Mouse (Mus musculus): ENCODE results near the gene Dtymk. TPM values are rescaled to one million over a fixed set of nuclear protein-coding genes. Genes with fewer than 3 reads are reported as not detected.
A peak's percentile ranks its signal among the peaks of the same experiment; 100 is the strongest.
"Not testable (repeated sequence)": the region's sequence is repeated elsewhere in the genome, so short reads cannot be mapped to it uniquely, and the experiment has no call there.

The Dtymk gene
- 100 to 1,000 TPM; 129 to 134 TPM for polyA plus RNA-seq (2017; shearing (Covaris generic))

- ATAC-seq: peak; percentile 72
Observed at GRCm38 (mm10) chr1:93801741-93802238, at the start of gene Dtymk. Dtymk (minus strand) TSS chr1:93801934.

DNA sequence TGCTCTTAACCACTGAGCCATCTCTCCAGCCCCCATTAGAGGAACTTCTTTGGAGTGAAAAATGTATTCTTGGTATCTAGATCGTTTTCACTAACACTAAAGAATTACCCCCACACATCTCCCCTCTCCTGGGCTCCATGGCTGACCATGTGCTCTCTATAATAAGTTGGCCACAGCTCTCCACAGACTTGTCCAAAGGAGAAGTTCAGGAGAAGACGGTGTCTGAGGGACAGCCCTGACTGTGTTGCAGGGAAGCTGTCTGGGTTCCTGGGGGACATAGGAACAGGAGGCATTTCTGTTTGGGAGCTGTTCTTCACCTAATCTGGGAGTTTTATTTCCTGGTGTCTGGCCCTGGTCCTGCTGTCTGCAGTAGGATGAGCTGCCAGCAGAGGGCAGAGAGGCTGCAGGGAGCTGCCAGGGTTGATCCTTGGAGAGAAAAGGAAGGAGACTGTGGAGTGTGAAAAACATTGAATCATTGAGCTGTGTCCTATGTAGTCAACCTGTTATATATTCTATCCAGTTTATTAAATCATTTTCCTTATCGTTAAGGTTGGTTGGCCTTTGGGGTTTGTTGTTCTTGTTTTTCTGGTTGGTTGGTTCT, 44.1 kb upstream of the Dtymk start:
- ATAC-seq: not testable (repeated sequence)

GRCm38 (mm10) chr1:93838569-93838968, 36.8 kb upstream of the Dtymk start:
- not testable (repeated sequence) for ATAC-seq

GRCm38 (mm10) chr1:93837335-93837734, 35.6 kb upstream of the Dtymk start:
- no peak for ATAC-seq

DNA sequence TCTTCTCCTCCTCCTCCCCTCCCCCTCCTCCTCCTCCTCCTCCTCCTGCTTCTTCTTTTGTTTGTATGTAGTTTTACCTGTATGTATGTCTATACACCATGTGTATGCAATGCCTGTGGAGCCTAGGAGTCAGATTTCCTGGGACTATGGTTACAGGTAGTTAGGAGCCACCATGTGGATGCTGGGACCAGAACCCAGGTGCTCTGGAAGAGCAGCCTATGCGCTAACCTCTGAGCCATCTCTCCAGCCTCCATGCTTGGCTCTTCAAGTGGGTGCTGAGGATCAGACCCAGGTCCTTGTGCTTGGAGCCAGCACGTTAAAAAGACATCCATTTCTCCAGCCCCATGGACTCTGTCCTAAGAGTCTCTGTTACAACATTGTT, 34.8 kb upstream of the Dtymk start:
- no peak for ATAC-seq

GRCm38 (mm10) chr1:93835876-93836531, 34.3 kb upstream of the Dtymk start:
- no peak for ATAC-seq

DNA sequence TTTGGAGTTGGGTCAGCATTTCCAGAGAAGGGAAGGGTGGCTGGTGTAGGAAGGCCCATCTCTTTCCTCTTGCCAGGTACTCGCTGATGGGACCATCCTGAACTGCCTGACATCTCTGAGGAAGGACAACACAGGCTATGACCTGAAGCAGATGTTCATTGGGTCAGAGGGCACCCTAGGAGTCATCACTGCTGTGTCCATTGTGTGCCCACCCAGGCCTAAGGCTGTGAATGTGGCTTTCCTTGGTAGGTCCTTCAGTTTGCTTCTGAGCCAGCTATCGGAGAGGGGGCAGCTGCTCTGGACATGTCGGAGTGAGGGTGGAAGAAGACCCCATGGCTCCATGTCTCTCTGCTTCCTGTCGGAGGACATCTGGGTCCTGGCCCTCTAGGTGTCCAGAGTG, 33.5 kb upstream of the Dtymk start:
- ATAC-seq: no peak

GRCm38 (mm10) chr1:93834671-93835150, 33.0 kb upstream of the Dtymk start:
- no peak for ATAC-seq

DNA sequence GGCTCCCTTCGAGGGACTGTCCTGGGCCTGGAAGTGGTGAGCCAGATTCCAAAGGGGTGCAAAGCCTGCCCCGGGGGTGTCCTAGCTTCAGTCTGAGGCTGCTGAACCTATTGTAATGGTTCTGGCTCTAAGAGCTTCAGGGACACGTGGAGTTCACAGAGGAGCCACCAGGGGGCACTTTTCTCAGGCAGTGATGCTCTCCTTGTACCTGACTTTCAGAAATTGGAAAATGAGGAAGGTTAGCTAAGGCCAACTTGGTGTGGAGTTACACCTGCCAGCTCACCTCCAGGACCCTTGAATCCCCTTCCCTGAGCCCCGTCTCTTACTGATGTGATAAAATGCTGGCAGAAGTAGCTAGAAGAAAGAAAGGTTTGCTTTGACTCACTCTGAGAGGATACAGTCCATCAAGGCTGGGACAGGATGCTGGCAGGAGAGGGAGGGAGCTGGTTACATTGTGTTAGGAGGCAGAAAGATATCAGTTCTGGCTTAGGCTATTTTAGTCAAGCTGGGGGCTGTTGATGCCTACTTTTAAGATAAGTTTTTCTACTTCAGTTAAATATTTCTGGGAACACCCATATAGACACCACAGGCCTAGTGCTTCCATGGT, 31.1 kb upstream of the Dtymk start:
- peak; percentile 73 for ATAC-seq

- no peak for ATAC-seq
Observed at GRCm38 (mm10) chr1:93826540-93826835, 24.8 kb upstream of the Dtymk start.

- ATAC-seq: no peak
Observed at GRCm38 (mm10) chr1:93825771-93826539, 24.2 kb upstream of the Dtymk start.

GRCm38 (mm10) chr1:93825105-93825674, 23.5 kb upstream of the Dtymk start:
- ATAC-seq: peak; percentile 92

GRCm38 (mm10) chr1:93824609-93825008, 22.9 kb upstream of the Dtymk start, which contains the start of gene D2hgdh:
D2hgdh (plus strand) TSS chr1:93824909.
- peak; percentile 1 for ATAC-seq

DNA sequence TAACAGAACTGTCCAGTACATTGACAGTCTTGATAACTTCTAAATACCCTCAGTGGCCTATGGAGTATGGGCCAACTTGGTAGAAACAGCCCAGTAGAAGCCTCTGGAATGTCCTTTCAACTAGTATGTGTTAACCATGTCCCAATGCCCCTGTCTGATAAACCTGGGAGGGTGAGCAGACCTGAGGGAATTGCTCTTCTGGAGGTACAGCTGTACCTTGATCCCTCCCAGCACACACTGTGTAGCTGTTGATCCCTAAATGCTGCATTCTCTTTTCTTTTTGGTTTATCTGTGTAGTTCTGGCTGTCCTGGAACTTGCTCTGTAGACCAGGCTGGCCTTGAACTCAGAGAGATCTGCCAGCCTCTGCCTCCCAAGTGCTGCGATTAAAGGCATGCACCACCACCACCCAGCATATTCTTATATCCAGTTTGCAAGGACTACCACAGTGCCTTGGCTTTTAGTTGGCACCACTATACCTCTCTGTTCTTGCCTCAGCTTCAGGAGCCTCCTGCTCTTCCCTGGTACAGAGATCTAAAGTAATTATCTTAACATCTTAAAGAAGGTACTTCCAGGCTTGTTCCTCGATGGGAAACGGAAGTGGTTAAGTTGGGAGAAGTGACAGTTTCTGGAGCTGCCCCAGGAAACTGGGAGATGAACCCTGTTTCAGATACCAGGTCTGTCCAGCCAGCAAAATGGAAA, 22.2 kb upstream of the Dtymk start:
- no peak for ATAC-seq

DNA sequence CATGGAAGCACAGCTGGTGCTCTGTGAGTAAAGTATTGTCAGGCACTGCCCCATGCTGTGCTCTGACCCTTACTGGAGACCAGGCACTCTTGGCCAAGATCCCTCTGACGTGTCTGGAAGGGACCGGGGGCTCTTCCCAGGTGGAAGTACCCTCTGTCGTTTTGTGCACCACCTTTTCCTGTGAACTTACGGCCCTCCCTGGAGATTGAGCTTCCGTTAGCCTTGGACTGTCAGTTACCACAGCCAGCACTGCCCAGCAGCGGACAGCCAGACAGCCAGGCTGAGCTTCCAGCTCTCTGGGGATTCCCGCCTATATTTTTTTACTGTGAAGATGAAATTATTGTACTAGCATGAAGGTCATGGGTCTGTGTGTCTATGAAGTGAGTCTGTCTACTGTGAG, 17.0 kb upstream of the Dtymk start:
- ATAC-seq: no peak

- no peak for ATAC-seq
Observed at GRCm38 (mm10) chr1:93817823-93818532, 16.2 kb upstream of the Dtymk start.

DNA sequence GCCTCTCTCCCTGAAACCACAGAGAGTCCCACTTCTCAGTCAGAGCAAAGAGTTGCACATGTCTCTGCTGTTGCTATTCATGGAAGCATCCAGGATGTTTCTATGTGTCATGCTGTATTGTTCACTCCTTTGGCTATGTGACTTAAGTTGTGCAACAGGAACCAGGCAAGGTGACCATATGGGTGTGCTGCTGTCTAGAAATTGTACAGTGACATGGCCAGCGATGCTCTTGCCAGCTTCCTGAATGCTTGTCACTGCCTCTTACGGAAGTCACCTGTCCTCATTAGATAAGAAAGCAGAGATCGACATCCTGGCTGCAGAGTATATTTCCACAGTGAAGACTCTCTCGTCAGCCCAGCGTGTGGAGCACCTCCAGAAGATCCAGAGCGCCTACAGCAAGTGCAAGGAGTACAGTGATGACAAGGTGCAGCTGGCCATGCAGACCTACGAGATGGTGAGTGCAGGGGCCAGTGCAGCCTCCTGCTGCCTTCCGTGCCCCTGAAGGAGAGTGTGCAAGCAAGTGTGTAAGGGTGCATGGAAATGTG, 9.8 kb upstream of the Dtymk start:
- ATAC-seq: no peak

GRCm38 (mm10) chr1:93810011-93810410, 8.3 kb upstream of the Dtymk start:
- ATAC-seq: no peak

GRCm38 (mm10) chr1:93808871-93809270, 7.1 kb upstream of the Dtymk start:
- ATAC-seq: no peak

- no peak for ATAC-seq
Observed at GRCm38 (mm10) chr1:93805221-93805951, 3.7 kb upstream of the Dtymk start.

All from activated CD4-positive, CD25-positive, alpha-beta regulatory T cell, adult 4 months (primary cell).